Mouse (Mus musculus) liver, embryonic 12.5 days (tissue): Measurements from ENCODE around the gene Pcdh17. TPM values are rescaled to one million over a fixed set of nuclear protein-coding genes. Genes with fewer than 3 reads are reported as not detected.

ENCODE experiments used
- ATAC-seq: fragments of 200-750 bp; cut with Nextera tagmentation; 2 replicates; pipeline ENCODE4 v1.8.0; 2017; ENCODE audit warnings: moderate number of reproducible peaks, mild to moderate bottlenecking, moderate library complexity
- H3K27ac ChIP-seq: fragments of 300-500 bp; sonication (generic); 2 replicates; pipeline ENCODE4 v1.5.1; 2016; ENCODE audit warnings: mild to moderate bottlenecking
- H3K27me3 ChIP-seq: fragments of 300-500 bp; sonication (generic); replicated peaks from 2 replicates; pipeline ENCODE4 v1.6.1; 2016; ENCODE audit warnings: mild to moderate bottlenecking, moderate library complexity
- H3K36me3 ChIP-seq: fragments of 300-500 bp; sonication (generic); 2 replicates; pipeline ENCODE4 v1.6.1; 2016; ENCODE audit warnings: mild to moderate bottlenecking, moderate library complexity
- H3K4me1 ChIP-seq: fragments of 300-500 bp; sonication (generic); 2 replicates; pipeline ENCODE4 v1.6.1; 2016
- H3K4me2 ChIP-seq: fragments of 300-500 bp; sonication (generic); 2 replicates; pipeline ENCODE4 v1.6.1; 2016; ENCODE audit warnings: mild to moderate bottlenecking, moderate library complexity
- H3K4me3 ChIP-seq: fragments of 300-500 bp; sonication (generic); 2 replicates; pipeline ENCODE4 v1.5.1; 2016; ENCODE audit warnings: mild to moderate bottlenecking, moderate library complexity
- H3K9ac ChIP-seq: fragments of 300-500 bp; sonication (generic); 2 replicates; pipeline ENCODE4 v1.6.1; 2016; ENCODE audit warnings: mild to moderate bottlenecking, moderate library complexity
- H3K9me3 ChIP-seq: fragments of 300-500 bp; sonication (generic); replicated peaks from 2 replicates; pipeline ENCODE4 v1.6.1; 2016; ENCODE audit warnings: mild to moderate bottlenecking, moderate library complexity
- WGBS: fragments of 180-500 bp; shearing (Covaris S2); methylation state at CpG from one replicate; pipeline ENCODE4 v1.1.7; 2016; ENCODE audit not compliant: insufficient replicate concordance; 5-methylcytosine and 5-hydroxymethylcytosine counted together
- polyA plus RNA-seq: library from polyadenylated mRNA; unstranded; fragments of >200 nt; fragmentation: Nextera tagmentation; extraction: Ambion mirVana; gene quantifications from 2 replicates; pipeline ENCODE4 v1.2.1, GENCODE M21; 2016

Pcdh17 gene
- polyA plus RNA-seq, 1 experiment from 2014 or later: 1.4 TPM

DNA sequence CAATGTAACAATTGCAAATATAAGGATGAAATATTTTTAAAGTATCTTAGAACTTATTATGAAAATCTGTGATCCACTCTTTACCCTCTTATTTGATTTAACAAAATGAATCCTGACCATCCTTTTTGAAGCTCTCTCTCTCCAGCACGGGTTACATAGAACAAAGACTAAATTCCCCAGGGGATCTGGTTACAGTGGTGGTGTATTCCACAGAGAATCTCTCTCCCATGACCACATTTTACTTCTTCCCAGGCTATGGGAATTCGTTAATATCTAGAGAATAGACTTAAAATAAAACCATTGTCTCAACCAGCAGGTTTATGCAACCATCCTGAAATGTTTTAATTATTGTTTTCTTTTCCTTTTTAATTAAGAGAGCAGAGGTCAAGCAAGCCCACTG is 89.0 kb downstream of the Pcdh17 start:
- H3K27ac ChIP-seq: no peak overlapping the region
- H3K9me3 ChIP-seq: no peaks in the 10 kb centered on the region
- H3K36me3 ChIP-seq: no peaks in the 10 kb centered on the region
- ATAC-seq: no peak
- no peak overlapping the region for H3K9ac ChIP-seq
- no peaks in the 10 kb centered on the region for H3K27me3 ChIP-seq
- WGBS: 58% methylated on average over 2 of the region's 2 CpGs
- no peak overlapping the region for H3K4me3 ChIP-seq
- H3K4me1 ChIP-seq: no peaks in the 10 kb centered on the region
- H3K4me2 ChIP-seq: no peak overlapping the region

DNA sequence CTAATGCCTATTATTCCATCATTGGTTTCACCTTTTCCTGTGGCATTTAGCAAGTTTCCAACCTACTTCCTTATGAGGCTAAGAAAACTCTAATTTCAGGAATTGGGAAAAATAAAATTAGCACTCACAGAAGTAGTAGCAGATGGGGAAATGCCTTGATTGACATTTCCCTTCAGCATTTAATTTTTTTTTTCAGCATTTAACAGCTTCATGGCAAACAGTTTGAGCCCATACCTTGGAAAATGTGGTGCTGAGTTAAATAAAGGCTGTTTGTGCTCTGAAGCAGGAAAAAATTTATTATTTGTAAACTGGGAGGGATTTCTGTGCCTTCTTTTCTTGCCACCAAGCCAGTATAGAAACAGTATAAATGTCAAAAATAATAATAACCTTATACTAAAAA is 91.9 kb downstream of the Pcdh17 start:
- Histone ChIP-seq H3K27me3 (no peaks in the 10 kb centered on the region), H3K27ac (no peak overlapping the region), H3K9ac (no peak overlapping the region), H3K4me2 (no peak overlapping the region), H3K9me3 (no peaks in the 10 kb centered on the region), H3K36me3 (no peaks in the 10 kb centered on the region), H3K4me1 (no peaks in the 10 kb centered on the region), H3K4me3 (no peak overlapping the region)
- no peak for ATAC-seq

DNA sequence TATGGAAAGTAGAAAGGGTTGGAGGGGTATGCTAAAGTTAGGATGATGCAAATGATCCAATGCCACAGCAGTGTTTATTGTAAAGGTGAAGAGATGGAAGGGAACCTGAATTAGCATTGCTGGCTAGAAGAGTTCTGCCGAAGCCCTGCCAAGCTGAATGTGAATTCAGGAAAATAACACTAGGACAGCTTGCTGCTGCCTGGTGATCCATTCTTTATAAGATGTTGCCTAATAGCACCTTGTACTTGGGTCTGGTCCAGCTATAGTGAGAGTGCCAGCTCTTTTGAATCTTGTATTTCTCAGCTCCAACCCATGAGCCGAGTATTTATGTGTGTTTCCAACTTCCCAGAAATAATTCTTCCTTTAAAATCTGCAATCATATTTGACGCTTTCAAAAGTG is 98.5 kb downstream of the Pcdh17 start:
- Histone ChIP-seq H3K4me2 (no peak overlapping the region), H3K4me3 (no peak overlapping the region), H3K27me3 (no peaks in the 10 kb centered on the region), H3K36me3 (no peaks in the 10 kb centered on the region), H3K27ac (no peak overlapping the region), H3K9ac (no peak overlapping the region), H3K9me3 (no peaks in the 10 kb centered on the region), H3K4me1 (no peaks in the 10 kb centered on the region)
- no peak for ATAC-seq
- 69% methylated on average over 3 of the region's 3 CpGs for WGBS

DNA sequence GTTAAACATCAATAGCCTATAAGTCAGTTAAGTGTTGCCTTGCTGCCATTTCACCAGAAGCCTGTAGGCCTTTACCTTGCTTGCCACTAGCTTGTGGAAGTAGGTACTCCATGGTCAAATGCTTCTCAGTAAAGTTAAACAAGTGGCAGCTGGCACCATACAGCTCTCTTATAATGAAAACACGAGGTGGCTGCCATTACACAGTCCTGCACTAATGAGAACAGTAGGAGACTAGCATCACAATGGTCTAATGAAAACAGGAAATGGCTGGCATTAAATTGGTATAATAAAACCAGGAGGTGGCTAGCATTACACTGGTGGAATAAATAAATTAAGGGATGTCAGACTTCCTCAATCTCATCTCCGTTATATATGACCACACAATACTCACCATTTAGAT is 102.6 kb downstream of the Pcdh17 start:
- Histone ChIP-seq H3K36me3 (no peaks in the 10 kb centered on the region), H3K27ac (no peak overlapping the region), H3K9ac (no peak overlapping the region), H3K4me2 (no peak overlapping the region), H3K4me3 (no peak overlapping the region), H3K27me3 (no peaks in the 10 kb centered on the region), H3K9me3 (no peaks in the 10 kb centered on the region), H3K4me1 (no peaks in the 10 kb centered on the region)
- WGBS: 64% methylated on average over 2 of the region's 2 CpGs
- no peak for ATAC-seq

DNA sequence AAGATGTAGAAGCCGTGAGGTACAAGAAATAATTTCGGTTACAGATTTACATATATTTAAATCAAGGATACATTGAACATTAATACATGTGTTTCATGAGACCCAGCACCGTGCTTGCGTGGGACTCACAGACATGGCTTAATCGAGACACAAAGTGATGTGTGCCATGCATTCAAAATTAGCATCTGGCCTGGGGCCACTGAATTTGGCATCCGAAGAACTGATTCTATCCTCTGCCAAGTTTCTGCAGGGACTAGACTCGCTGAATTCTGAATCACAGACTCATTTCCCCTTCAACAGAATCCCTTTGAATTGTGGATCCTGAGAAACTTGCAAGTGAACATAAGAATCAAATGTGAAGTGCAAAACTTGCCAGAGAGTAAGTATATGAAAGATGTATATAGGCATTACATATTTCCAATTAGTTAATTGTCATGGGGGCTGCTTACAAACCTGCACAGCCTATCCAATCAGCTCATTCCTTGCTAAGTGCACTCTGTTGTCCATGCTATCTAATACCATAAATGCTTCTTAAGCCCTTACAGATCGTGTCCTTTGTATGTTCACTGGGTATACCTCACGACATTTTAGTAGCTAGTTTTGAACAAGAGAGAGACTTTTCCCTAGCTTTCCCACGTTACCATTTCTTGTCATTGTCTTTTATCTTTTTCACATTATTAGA is 104.3 kb downstream of the Pcdh17 start:
- no peak overlapping the region for H3K9ac ChIP-seq
- no peaks in the 10 kb centered on the region for H3K27me3 ChIP-seq
- H3K36me3 ChIP-seq: no peaks in the 10 kb centered on the region
- no peaks in the 10 kb centered on the region for H3K4me1 ChIP-seq
- ATAC-seq: no peak
- no peak overlapping the region for H3K27ac ChIP-seq
- H3K4me3 ChIP-seq: no peak overlapping the region
- H3K9me3 ChIP-seq: no peaks in the 10 kb centered on the region
- H3K4me2 ChIP-seq: no peak overlapping the region
- WGBS: 72% methylated on average over 10 of the region's 10 CpGs

DNA sequence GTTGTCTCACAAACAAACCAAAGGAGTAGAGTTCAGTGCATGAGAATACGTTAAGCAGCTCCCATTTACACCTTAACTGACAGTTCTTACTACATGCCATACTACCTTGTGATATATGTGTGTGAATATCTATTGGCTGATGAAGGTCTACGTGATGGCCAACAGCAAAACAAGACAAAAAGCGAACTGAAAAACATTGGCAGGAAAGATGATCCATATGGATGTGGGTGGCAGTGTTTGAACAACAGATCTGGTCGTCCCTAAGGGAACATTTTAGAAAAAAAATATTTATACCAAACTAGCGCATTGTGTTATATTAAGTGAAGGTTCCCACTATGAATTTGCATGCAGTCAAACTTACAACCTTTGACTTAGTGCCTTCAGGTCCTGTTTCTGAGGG is 108.2 kb downstream of the Pcdh17 start:
- Histone ChIP-seq H3K36me3 (no peaks in the 10 kb centered on the region), H3K27me3 (no peaks in the 10 kb centered on the region), H3K4me1 (no peaks in the 10 kb centered on the region), H3K9ac (no peak overlapping the region), H3K27ac (no peak overlapping the region), H3K9me3 (no peaks in the 10 kb centered on the region), H3K4me2 (no peak overlapping the region), H3K4me3 (no peak overlapping the region)
- 73% methylated on average over 5 of the region's 5 CpGs for WGBS
- ATAC-seq: no peak

DNA sequence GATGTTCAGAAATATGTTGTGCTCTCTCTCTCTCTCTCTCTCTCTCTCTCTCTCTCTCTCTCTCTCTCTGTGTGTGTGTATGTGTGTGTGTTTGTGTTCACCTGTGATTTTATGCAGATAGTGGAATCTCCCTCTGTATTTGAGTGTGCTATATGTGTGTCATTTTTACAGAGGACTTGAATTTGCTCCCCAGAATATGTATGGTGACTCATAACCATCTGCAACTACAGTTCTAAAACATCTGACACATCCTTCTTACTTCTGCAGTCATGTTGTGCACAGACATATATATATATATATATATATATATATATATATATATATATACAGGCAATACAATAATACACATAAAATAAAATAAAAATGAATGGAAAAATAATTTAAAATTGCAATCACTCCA is 127.7 kb downstream of the Pcdh17 start:
- H3K4me3 ChIP-seq: no peak overlapping the region
- no peaks in the 10 kb centered on the region for H3K9me3 ChIP-seq
- H3K9ac ChIP-seq: no peak overlapping the region
- no peaks in the 10 kb centered on the region for H3K4me1 ChIP-seq
- H3K27me3 ChIP-seq: no peaks in the 10 kb centered on the region
- H3K36me3 ChIP-seq: no peaks in the 10 kb centered on the region
- H3K27ac ChIP-seq: no peak overlapping the region
- no peak overlapping the region for H3K4me2 ChIP-seq
- ATAC-seq: no peak
